Mouse (Mus musculus) lung, embryonic 14.5 days (tissue): Measurements from ENCODE around the gene Tmem150a. TPM values are rescaled to one million over a fixed set of nuclear protein-coding genes. Genes with fewer than 3 reads are reported as not detected.

Source experiments
- ATAC-seq: fragments of 200-750 bp; cut with Nextera tagmentation; 2 replicates; pipeline ENCODE4 v1.8.0; 2017; ENCODE audit warnings: mild to moderate bottlenecking, moderate TSS enrichment, moderate library complexity; ENCODE audit not compliant: insufficient read depth
- DNase-seq: peaks from one replicate; pipeline ENCODE4 v3.0.0-alpha.2; 2015
- H3K27ac ChIP-seq: fragments of 300-500 bp; sonication (generic); 2 replicates; pipeline ENCODE4 v1.5.1; 2014; ENCODE audit warnings: low read depth, mild to moderate bottlenecking, moderate library complexity
- H3K27me3 ChIP-seq: fragments of 300-500 bp; sonication (generic); 2 replicates; pipeline ENCODE4 v1.6.1; 2014; ENCODE audit warnings: low read length, control low read depth; ENCODE audit not compliant: insufficient read depth
- H3K36me3 ChIP-seq: fragments of 300-500 bp; sonication (generic); 2 replicates; pipeline ENCODE4 v1.6.1; 2014; ENCODE audit warnings: control low read depth; ENCODE audit not compliant: insufficient read depth
- H3K4me1 ChIP-seq: fragments of 300-500 bp; sonication (generic); 2 replicates; pipeline ENCODE4 v1.6.1; 2014; ENCODE audit warnings: antibody characterized with exemption, control low read depth; ENCODE audit not compliant: insufficient read depth
- H3K4me2 ChIP-seq: fragments of 300-500 bp; sonication (generic); 2 replicates; pipeline ENCODE4 v1.6.1; 2014; ENCODE audit warnings: mild to moderate bottlenecking
- H3K4me3 ChIP-seq: fragments of 300-500 bp; sonication (generic); 2 replicates; pipeline ENCODE4 v1.5.1; 2014; ENCODE audit warnings: low read depth, low read length
- H3K9ac ChIP-seq: fragments of 300-500 bp; sonication (generic); 2 replicates; pipeline ENCODE4 v1.6.1; 2014
- H3K9me3 ChIP-seq: fragments of 300-500 bp; sonication (generic); 2 replicates; pipeline ENCODE4 v1.6.1; 2016; ENCODE audit warnings: low read depth, low read length, control low read depth
- CTCF ChIP-seq: IDR thresholded peaks from 2 replicates; pipeline ENCODE4 v1.5.1; 2016; ENCODE audit warnings: antibody characterized with exemption, low read depth
- WGBS: fragments of 180-500 bp; shearing (Covaris S2); extraction: QIAGEN DNeasy Blood & Tissue Kit; methylation state at CpG from one replicate; pipeline ENCODE4 v1.1.7; 2014; 5-methylcytosine and 5-hydroxymethylcytosine counted together
- polyA plus RNA-seq: library from polyadenylated mRNA; unstranded; fragments of >200 nt; fragmentation: Nextera tagmentation; extraction: Ambion mirVana; gene quantifications from 2 replicates; pipeline ENCODE4 v1.2.1, GENCODE M21; 2014

Gene Tmem150a
- polyA plus RNA-seq, 1 experiment from 2014 or later = 10.3 TPM

DNA sequence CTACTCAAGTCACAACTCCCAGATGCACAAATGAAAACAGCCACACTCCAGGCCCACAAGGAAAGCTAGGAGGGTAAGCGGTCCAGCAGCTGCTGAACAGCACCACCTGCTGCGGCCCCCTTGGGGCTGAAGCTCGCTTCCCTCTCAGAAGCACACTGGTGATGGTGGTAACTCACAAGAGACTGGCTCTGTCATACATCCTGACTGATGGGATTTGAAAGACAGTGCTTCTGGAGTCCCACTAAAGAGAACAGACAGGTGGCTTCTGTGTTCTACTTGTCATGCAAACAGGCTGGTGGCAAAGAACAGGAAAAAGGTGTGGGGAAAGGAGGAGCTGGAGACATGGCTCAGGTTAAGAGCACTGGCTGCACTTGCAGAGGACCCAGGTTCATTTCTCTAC is 32.3 kb upstream of the Tmem150a start:
- no peak overlapping the region for H3K9ac ChIP-seq
- no peak overlapping the region for H3K4me3 ChIP-seq
- no peaks in the 10 kb centered on the region for H3K9me3 ChIP-seq
- H3K4me2 ChIP-seq = no peak overlapping the region
- no peaks in the 10 kb centered on the region for H3K4me1 ChIP-seq
- TF ChIP-seq CTCF = no peak
- 97% methylated on average over 3 of the region's 3 CpGs for WGBS
- H3K36me3 ChIP-seq = peaks cover 95% of the 10 kb centered on the region
- no peaks in the 10 kb centered on the region for H3K27me3 ChIP-seq
- no peak for DNase-seq
- H3K27ac ChIP-seq = no peak overlapping the region
- no peak for ATAC-seq

DNA sequence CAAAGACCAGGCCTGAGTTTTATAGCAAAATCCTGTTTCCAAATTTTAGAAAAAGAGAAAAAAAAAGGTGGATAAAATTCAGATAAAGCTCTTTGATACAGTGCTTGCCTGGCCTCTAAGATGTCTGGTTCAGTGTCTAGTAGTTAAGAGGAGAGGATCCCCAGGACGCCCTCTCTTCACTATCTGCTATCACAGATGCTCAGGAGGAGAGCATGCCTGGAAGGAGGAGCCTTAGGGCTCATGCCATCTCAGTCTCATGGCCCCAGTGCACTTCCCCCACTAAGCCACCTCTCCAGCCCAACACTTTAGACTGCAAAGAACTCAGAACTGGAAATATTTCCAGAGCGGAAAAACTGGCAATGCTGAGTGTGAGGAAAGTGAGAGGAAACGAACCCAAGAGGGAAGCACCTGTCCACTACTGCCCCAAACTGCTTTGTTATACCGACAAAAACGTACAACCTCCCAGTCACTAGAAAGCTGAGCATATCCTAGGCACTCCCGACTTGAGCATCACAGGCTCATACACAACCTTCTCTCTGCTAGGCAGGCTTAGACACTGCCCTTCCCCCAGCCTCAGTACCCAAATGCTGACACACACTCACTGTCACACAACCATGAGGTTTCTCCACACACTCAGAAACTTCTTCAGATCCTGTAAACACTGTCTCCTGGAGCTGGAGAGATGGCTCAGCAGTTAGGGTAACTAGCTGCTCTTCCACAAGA is 31.3 kb upstream of the Tmem150a start:
- no peak for DNase-seq
- no peak overlapping the region for H3K27ac ChIP-seq
- H3K36me3 ChIP-seq = peaks cover 96% of the 10 kb centered on the region
- no peaks in the 10 kb centered on the region for H3K27me3 ChIP-seq
- H3K4me3 ChIP-seq = no peak overlapping the region
- no peaks in the 10 kb centered on the region for H3K4me1 ChIP-seq
- H3K9me3 ChIP-seq = no peaks in the 10 kb centered on the region
- H3K9ac ChIP-seq = no peak overlapping the region
- no peak for TF ChIP-seq CTCF
- H3K4me2 ChIP-seq = no peak overlapping the region
- ATAC-seq = no peak
- WGBS = 89% methylated on average over 6 of the region's 6 CpGs

DNA sequence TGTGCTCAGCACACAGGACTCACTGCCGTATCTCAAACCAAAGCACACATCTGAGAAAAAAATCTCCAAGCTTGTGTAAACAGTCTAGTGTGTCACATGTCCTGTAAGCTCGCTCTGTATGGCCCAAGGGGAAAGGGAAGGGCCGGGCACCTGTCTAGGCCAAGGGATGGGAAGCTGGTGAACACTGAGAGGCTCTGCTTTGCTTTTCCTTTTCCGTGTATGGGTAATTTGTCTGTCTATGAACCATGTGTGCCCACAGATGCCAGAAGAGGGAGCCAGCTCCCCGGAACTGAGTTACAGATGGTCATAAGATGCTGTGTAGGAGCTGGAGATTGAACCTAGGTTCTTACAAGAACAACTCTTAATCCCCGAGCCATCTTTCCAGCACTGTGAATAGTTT is 29.0 kb upstream of the Tmem150a start:
- Histone ChIP-seq H3K4me2 (no peak overlapping the region), H3K27me3 (no peaks in the 10 kb centered on the region), H3K9me3 (no peaks in the 10 kb centered on the region), H3K9ac (no peak overlapping the region), H3K27ac (no peak overlapping the region), H3K36me3 (peaks cover 90% of the 10 kb centered on the region), H3K4me1 (no peaks in the 10 kb centered on the region), H3K4me3 (no peak overlapping the region)
- DNase-seq = peak; percentile 57
- ATAC-seq = no peak
- WGBS = 54% methylated on average over 6 of the region's 6 CpGs
- peak; percentile 50 for TF ChIP-seq CTCF

DNA sequence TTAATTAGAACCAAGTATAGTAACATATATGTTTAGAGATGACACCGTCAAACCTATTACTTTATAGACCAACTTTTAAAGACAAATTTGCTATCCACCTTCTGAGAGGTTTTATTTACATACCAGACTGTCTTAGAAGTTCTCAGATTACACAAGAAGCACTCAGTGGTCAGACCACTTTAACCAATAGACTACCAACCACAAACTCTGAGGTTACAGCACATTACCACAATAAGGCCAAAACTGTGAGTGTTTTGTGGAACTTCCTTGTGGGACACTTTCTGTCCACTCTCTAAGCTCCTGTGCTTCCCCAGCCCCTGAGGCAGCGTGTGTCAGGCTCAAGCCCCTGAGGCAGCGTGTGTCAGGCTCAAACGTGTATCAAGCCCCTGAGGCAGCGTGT is 26.2 kb upstream of the Tmem150a start:
- H3K4me3 ChIP-seq = no peak overlapping the region
- TF ChIP-seq CTCF = no peak
- ATAC-seq (no peak), DNase-seq (no peak)
- no peaks in the 10 kb centered on the region for H3K4me1 ChIP-seq
- 85% methylated on average over 5 of the region's 5 CpGs for WGBS
- H3K27ac ChIP-seq = no peak overlapping the region
- H3K27me3 ChIP-seq = no peaks in the 10 kb centered on the region
- H3K9ac ChIP-seq = no peak overlapping the region
- H3K36me3 ChIP-seq = peaks cover 84% of the 10 kb centered on the region
- H3K4me2 ChIP-seq = no peak overlapping the region
- no peaks in the 10 kb centered on the region for H3K9me3 ChIP-seq

DNA sequence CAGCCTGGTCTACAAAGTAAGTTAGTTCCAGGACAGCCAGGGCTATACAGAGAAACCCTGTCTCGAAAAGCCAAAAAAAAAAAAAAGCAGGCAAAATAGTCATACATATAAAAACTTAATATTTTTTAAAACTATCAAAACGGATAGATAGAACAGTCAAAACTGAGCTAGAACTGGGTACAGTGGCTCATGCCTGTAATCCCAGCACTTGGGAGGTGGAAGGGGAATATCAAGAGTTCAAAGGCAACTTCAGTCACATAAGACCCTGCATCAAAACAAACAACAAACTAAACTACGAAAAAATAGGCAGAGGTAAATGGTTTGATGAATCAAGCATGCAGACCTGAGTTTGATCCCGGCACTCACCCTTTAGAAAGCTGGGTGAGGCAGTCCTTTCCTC is 25.1 kb upstream of the Tmem150a start:
- peaks cover 84% of the 10 kb centered on the region for H3K36me3 ChIP-seq
- 87% methylated on average over 4 of the region's 4 CpGs for WGBS
- no peaks in the 10 kb centered on the region for H3K4me1 ChIP-seq
- H3K4me3 ChIP-seq = no peak overlapping the region
- H3K27ac ChIP-seq = no peak overlapping the region
- DNase-seq = no peak
- no peak for ATAC-seq
- no peak overlapping the region for H3K4me2 ChIP-seq
- no peak for TF ChIP-seq CTCF
- no peaks in the 10 kb centered on the region for H3K9me3 ChIP-seq
- no peak overlapping the region for H3K9ac ChIP-seq
- H3K27me3 ChIP-seq = no peaks in the 10 kb centered on the region

DNA sequence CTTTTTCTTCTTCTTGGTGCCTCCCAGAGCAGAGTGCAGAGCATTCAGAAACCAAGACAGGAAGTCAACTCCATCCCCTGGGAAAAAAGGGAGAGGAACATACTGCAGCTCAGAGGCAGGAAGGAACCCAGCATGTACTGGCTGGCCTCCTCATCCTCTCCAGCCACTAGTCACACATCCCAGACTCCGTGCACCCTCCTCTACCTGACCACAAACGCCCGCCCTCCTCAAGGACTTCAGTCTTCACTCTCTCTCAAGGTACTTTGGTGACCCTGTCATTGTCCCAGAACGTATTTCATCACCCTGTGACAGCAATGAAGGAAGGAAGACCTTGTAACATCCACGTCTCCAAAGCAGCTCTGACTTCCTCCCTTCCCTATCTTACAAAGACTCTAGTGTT is 22.1 kb upstream of the Tmem150a start:
- peaks cover 85% of the 10 kb centered on the region for H3K36me3 ChIP-seq
- H3K27me3 ChIP-seq = no peaks in the 10 kb centered on the region

DNA sequence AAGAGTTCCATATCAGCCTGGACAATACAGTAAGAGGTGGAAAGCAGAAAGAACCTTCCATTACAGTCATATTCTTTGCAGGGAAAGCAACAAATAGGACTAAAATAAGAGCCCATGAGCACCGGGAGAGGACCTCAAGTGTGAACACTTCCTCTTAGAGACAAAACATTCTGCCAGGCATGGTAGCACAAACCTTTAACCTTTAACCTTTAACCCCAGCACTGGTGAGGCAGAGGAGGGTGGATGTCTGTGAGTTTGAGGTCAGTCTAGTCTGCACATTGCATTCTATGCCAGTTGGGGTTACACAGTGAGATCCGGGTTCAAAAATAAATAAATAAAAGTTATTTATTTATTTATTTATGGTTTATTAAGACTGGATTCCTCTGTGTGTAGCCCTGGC is 14.8 kb upstream of the Tmem150a start:
- TF ChIP-seq CTCF = no peak
- no peak overlapping the region for H3K4me2 ChIP-seq
- 59% methylated on average over 2 of the region's 2 CpGs for WGBS
- DNase-seq = no peak
- no peak overlapping the region for H3K27ac ChIP-seq
- no peaks in the 10 kb centered on the region for H3K9me3 ChIP-seq
- H3K4me1 ChIP-seq = 0 out of 2 replicates have a peak, but pooled peaks cover 4% of the 10 kb centered on the region
- no peak overlapping the region for H3K4me3 ChIP-seq
- ATAC-seq = no peak
- peaks cover 51% of the 10 kb centered on the region for H3K36me3 ChIP-seq
- no peak overlapping the region for H3K9ac ChIP-seq
- H3K27me3 ChIP-seq = no peaks in the 10 kb centered on the region

More for the DNA sequence above, 22.1 kb upstream of the Tmem150a start:
- DNase-seq (no peak), ATAC-seq (no peak)
- WGBS = 68% methylated on average over 5 of the region's 5 CpGs
- Histone ChIP-seq H3K4me1 (no peaks in the 10 kb centered on the region), H3K9ac (no peak overlapping the region), H3K4me2 (no peak overlapping the region), H3K4me3 (no peak overlapping the region), H3K27ac (no peak overlapping the region), H3K9me3 (no peaks in the 10 kb centered on the region)
- no peak for TF ChIP-seq CTCF
